Mouse (Mus musculus) neural tube, embryonic 12.5 days (tissue): ENCODE results near the gene Lamtor5. TPM values are rescaled to one million over a fixed set of nuclear protein-coding genes. Genes with fewer than 3 reads are reported as not detected.

Experiments used
- ATAC-seq: fragments of 200-750 bp; cut with Nextera tagmentation; 2 replicates; pipeline ENCODE4 v1.8.0; 2017; ENCODE audit warnings: low read depth, mild to moderate bottlenecking, moderate TSS enrichment, moderate library complexity; ENCODE audit not compliant: low FRiP score
- H3K27ac ChIP-seq: fragments of 300-500 bp; sonication (generic); 2 replicates; pipeline ENCODE4 v1.5.1; 2016
- H3K27me3 ChIP-seq: fragments of 300-500 bp; sonication (generic); replicated peaks from 2 replicates; pipeline ENCODE4 v1.6.1; 2016; ENCODE audit warnings: mild to moderate bottlenecking
- H3K36me3 ChIP-seq: fragments of 300-500 bp; sonication (generic); 2 replicates; pipeline ENCODE4 v1.6.1; 2016; ENCODE audit warnings: mild to moderate bottlenecking
- H3K4me1 ChIP-seq: fragments of 300-500 bp; sonication (generic); 2 replicates; pipeline ENCODE4 v1.6.1; 2016
- H3K4me2 ChIP-seq: fragments of 300-500 bp; sonication (generic); replicated peaks from 2 replicates; pipeline ENCODE4 v1.6.1; 2016; ENCODE audit warnings: mild to moderate bottlenecking
- H3K4me3 ChIP-seq: fragments of 300-500 bp; sonication (generic); 2 replicates; pipeline ENCODE4 v1.5.1; 2016
- H3K9ac ChIP-seq: fragments of 300-500 bp; sonication (generic); 2 replicates; pipeline ENCODE4 v1.6.1; 2016; ENCODE audit warnings: mild to moderate bottlenecking
- H3K9me3 ChIP-seq: fragments of 300-500 bp; sonication (generic); 2 replicates; pipeline ENCODE4 v1.6.1; 2016; ENCODE audit warnings: mild to moderate bottlenecking
- WGBS: fragments of 180-500 bp; shearing (Covaris S2); methylation state at CpG from one replicate; pipeline ENCODE4 v1.1.7; 2016; 5-methylcytosine and 5-hydroxymethylcytosine counted together
- polyA plus RNA-seq: library from polyadenylated mRNA; unstranded; fragments of >200 nt; fragmentation: Nextera tagmentation; extraction: Ambion mirVana; gene quantifications from 2 replicates; pipeline ENCODE4 v1.2.1, GENCODE M21; 2016

The Lamtor5 gene
- polyA plus RNA-seq, 1 experiment from 2014 or later = 182 TPM

- Histone ChIP-seq H3K4me3 (no peak overlapping the region), H3K27me3 (no peaks in the 10 kb centered on the region), H3K4me1 (no peaks in the 10 kb centered on the region), H3K4me2 (no peak overlapping the region), H3K9ac (no peak overlapping the region), H3K27ac (no peak overlapping the region), H3K9me3 (no peaks in the 10 kb centered on the region), H3K36me3 (no peaks in the 10 kb centered on the region)
- WGBS = 71% methylated on average over 3 of the region's 3 CpGs
- no peak for ATAC-seq
Observed at GRCm38 (mm10) chr3:107249042-107249441, 29.6 kb upstream of the Lamtor5 start.

GRCm38 (mm10) chr3:107250320-107250719, 28.3 kb upstream of the Lamtor5 start:
- no peak overlapping the region for H3K27ac ChIP-seq
- no peaks in the 10 kb centered on the region for H3K27me3 ChIP-seq
- no peaks in the 10 kb centered on the region for H3K36me3 ChIP-seq
- ATAC-seq = no peak
- H3K4me3 ChIP-seq = no peak overlapping the region
- H3K9me3 ChIP-seq = no peaks in the 10 kb centered on the region
- WGBS = 65% methylated on average over 2 of the region's 2 CpGs
- H3K9ac ChIP-seq = no peak overlapping the region
- no peak overlapping the region for H3K4me2 ChIP-seq
- no peaks in the 10 kb centered on the region for H3K4me1 ChIP-seq

- Histone ChIP-seq H3K36me3 (no peaks in the 10 kb centered on the region), H3K9me3 (no peaks in the 10 kb centered on the region), H3K27me3 (no peaks in the 10 kb centered on the region), H3K4me3 (no peak overlapping the region), H3K9ac (no peak overlapping the region), H3K27ac (no peak overlapping the region), H3K4me1 (peaks cover 5% of the 10 kb centered on the region; the same call in 1 of the 2 replicates), H3K4me2 (no peak overlapping the region)
- ATAC-seq = no peak
- WGBS = 76% methylated on average over 4 of the region's 4 CpGs
Observed at GRCm38 (mm10) chr3:107252035-107252434, 26.6 kb upstream of the Lamtor5 start.

- peaks cover 8% of the 10 kb centered on the region for H3K4me1 ChIP-seq
- 88% methylated on average over 5 of the region's 5 CpGs for WGBS
- H3K27me3 ChIP-seq = no peaks in the 10 kb centered on the region
- H3K36me3 ChIP-seq = no peaks in the 10 kb centered on the region
- H3K4me3 ChIP-seq = no peak overlapping the region
- H3K27ac ChIP-seq = no peak overlapping the region
- no peak overlapping the region for H3K9ac ChIP-seq
- no peak for ATAC-seq
- H3K4me2 ChIP-seq = no peak overlapping the region
- no peaks in the 10 kb centered on the region for H3K9me3 ChIP-seq
Observed at GRCm38 (mm10) chr3:107253925-107254324, 24.7 kb upstream of the Lamtor5 start.

- Histone ChIP-seq H3K27me3 (no peaks in the 10 kb centered on the region), H3K9ac (no peak overlapping the region), H3K4me1 (peaks cover 14% of the 10 kb centered on the region), H3K27ac (no peak overlapping the region), H3K4me3 (no peak overlapping the region), H3K9me3 (no peaks in the 10 kb centered on the region), H3K36me3 (no peaks in the 10 kb centered on the region), H3K4me2 (no peak overlapping the region)
- ATAC-seq = no peak
- 85% methylated on average over 3 of the region's 3 CpGs for WGBS
Observed at GRCm38 (mm10) chr3:107255992-107256391, 22.7 kb upstream of the Lamtor5 start.

GRCm38 (mm10) chr3:107256724-107257123, 21.9 kb upstream of the Lamtor5 start:
- peaks cover 21% of the 10 kb centered on the region for H3K4me1 ChIP-seq
- no peak overlapping the region for H3K4me3 ChIP-seq
- WGBS = 54% methylated on average over 7 of the region's 7 CpGs
- H3K9me3 ChIP-seq = no peaks in the 10 kb centered on the region
- no peaks in the 10 kb centered on the region for H3K36me3 ChIP-seq
- ATAC-seq = peak; percentile 65
- H3K4me2 ChIP-seq = no peak overlapping the region
- no peaks in the 10 kb centered on the region for H3K27me3 ChIP-seq
- no peak overlapping the region for H3K9ac ChIP-seq
- H3K27ac ChIP-seq = no peak overlapping the region

- H3K9ac ChIP-seq = no peak overlapping the region
- no peak for ATAC-seq
- peaks cover 22% of the 10 kb centered on the region for H3K4me1 ChIP-seq
- no peak overlapping the region for H3K4me3 ChIP-seq
- H3K27me3 ChIP-seq = no peaks in the 10 kb centered on the region
- no peak overlapping the region for H3K4me2 ChIP-seq
- no peaks in the 10 kb centered on the region for H3K9me3 ChIP-seq
- WGBS = 74% methylated on average over 5 of the region's 5 CpGs
- no peak overlapping the region for H3K27ac ChIP-seq
- H3K36me3 ChIP-seq = no peaks in the 10 kb centered on the region
Observed at GRCm38 (mm10) chr3:107257924-107258323, 20.7 kb upstream of the Lamtor5 start.

- WGBS = 43% methylated on average over 8 of the region's 8 CpGs
Observed at GRCm38 (mm10) chr3:107260956-107261850, 17.5 kb upstream of the Lamtor5 start.

GRCm38 (mm10) chr3:107261851-107262165, 16.9 kb upstream of the Lamtor5 start:
- H3K4me1 ChIP-seq = peaks cover 18% of the 10 kb centered on the region
- no peak overlapping the region for H3K27ac ChIP-seq
- 14% methylated on average over 7 of the region's 7 CpGs for WGBS
- no peaks in the 10 kb centered on the region for H3K27me3 ChIP-seq
- H3K9me3 ChIP-seq = no peaks in the 10 kb centered on the region
- no peak overlapping the region for H3K4me3 ChIP-seq
- ATAC-seq = peak; percentile 72
- H3K4me2 ChIP-seq = 0 out of 2 replicates have a peak overlapping the region, but pooled peaks have one; percentile 4
- H3K36me3 ChIP-seq = no peaks in the 10 kb centered on the region
- no peak overlapping the region for H3K9ac ChIP-seq

More at GRCm38 (mm10) chr3:107260956-107261850, 17.5 kb upstream of the Lamtor5 start:
- peaks cover 22% of the 10 kb centered on the region for H3K4me1 ChIP-seq
- no peaks in the 10 kb centered on the region for H3K27me3 ChIP-seq
- H3K9me3 ChIP-seq = no peaks in the 10 kb centered on the region
- H3K4me3 ChIP-seq = no peak overlapping the region
- H3K36me3 ChIP-seq = no peaks in the 10 kb centered on the region
- H3K4me2 ChIP-seq = 0 out of 2 replicates have a peak overlapping the region, but pooled peaks have one; percentile 4
- peak overlapping the region; percentile 16; the same call in 1 of the 2 replicates for H3K27ac ChIP-seq
- no peak overlapping the region for H3K9ac ChIP-seq
- peak; percentile 74 for ATAC-seq

- Histone ChIP-seq H3K4me2 (no peak overlapping the region), H3K36me3 (no peaks in the 10 kb centered on the region), H3K9ac (no peak overlapping the region), H3K27ac (no peak overlapping the region), H3K9me3 (no peaks in the 10 kb centered on the region), H3K4me1 (peaks cover under 1% of the 10 kb centered on the region), H3K4me3 (no peak overlapping the region), H3K27me3 (no peaks in the 10 kb centered on the region)
- 69% methylated on average over 2 of the region's 2 CpGs for WGBS
- ATAC-seq = no peak
Observed at GRCm38 (mm10) chr3:107266814-107267345, 11.8 kb upstream of the Lamtor5 start.

- Histone ChIP-seq H3K4me3 (no peak overlapping the region), H3K36me3 (no peaks in the 10 kb centered on the region), H3K4me2 (no peak overlapping the region), H3K27me3 (no peaks in the 10 kb centered on the region), H3K4me1 (no peaks in the 10 kb centered on the region), H3K9ac (no peak overlapping the region), H3K27ac (no peak overlapping the region), H3K9me3 (no peaks in the 10 kb centered on the region)
- ATAC-seq = no peak
- 87% methylated on average over 3 of the region's 3 CpGs for WGBS
Observed at GRCm38 (mm10) chr3:107272433-107272832, 6.2 kb upstream of the Lamtor5 start.

GRCm38 (mm10) chr3:107273820-107274219, 4.8 kb upstream of the Lamtor5 start:
- Histone ChIP-seq H3K4me3 (no peak overlapping the region), H3K9me3 (no peaks in the 10 kb centered on the region), H3K27me3 (no peaks in the 10 kb centered on the region), H3K9ac (no peak overlapping the region), H3K4me1 (no peaks in the 10 kb centered on the region), H3K36me3 (no peaks in the 10 kb centered on the region), H3K27ac (no peak overlapping the region), H3K4me2 (no peak overlapping the region)
- ATAC-seq = peak; percentile 69
- WGBS = 14% methylated on average over 3 of the region's 3 CpGs
